8 mouse cellular contexts compared by ENCODE assay signal in the genomic region with DNA sequence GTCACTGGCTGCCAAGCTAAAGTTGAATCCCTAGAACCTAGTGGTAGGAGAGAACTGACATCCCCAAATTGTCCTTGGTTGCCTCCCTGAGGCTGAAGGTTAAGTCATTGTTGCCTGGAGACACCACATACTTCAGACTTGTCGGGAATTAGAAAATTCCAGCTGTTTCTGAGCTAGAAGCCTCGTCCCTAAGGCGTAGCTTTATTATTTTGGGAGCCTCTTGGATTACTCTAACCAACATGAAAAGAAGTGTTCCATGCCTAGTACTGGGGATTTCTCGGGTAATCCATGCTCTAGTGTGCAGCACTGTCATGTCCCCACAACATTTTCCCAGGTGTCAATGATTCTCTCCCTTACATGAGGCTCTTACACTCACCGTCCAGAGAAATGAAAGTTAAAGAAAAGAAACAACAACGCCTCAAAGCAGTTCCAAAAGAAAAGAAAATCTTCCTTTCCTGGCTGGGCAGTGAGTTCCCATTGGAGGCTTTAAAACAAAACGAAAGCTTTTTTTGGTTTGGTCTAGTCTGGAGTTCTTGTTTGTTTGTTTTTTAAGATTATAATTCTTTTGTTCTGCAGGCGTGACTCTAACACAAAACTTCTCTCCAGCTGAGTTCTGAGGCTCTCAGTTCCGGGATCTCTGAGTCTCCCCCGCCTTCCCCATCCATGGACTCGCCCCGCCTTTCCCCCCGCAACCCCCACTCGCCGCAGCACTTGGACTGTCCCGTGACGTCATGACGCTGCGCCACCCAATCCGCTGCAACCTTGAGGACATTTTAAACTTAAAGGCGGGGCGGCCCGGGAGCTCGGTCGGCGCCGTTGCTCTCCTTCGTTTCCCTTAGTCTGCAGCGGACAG. TPM values are rescaled to one million over a fixed set of nuclear protein-coding genes. Genes with fewer than 3 reads are reported as not detected.
DNase-seq lines count a peak whose midpoint lies in the region; ATAC-seq and TF ChIP-seq lines count a peak whose summit lies in the region.

Gene Cenpe (plus strand): TSS at position 733 of the 853 bp plus-strand sequence.

- H3K27ac ChIP-seq in hindbrain, embryonic 13.5 days = no peak within 1 kb of the TSS

- in situ Hi-C loops in Patski (cut with MboI; ENCODE audit: low pct_unique_long_range_greater_than_20kb) = loop anchor here (10.0 kb wide), 1 partner anchor 1897 kb away; the partner anchor contains the start of gene Ppa2

- H3K9me3 ChIP-seq in hindbrain, embryonic 13.5 days = no peaks in the 10 kb centered on the region

- CTCF ChIA-PET in Patski (lab: Charles Lee) = interaction anchor here (1.4 to 2.8 kb wide), 4 partner anchors 9 to 25 kb away, joined by 3 to 13 read pairs (median 4); no protein-coding TSS in a partner anchor

- POLR2A ChIA-PET in Patski (lab: Charles Lee) = interaction anchor here (0.6 to 1.1 kb wide), 4 partner anchors 12 to 979 kb away, joined by 3 read pairs; no protein-coding TSS in a partner anchor

- H3K4me1 ChIP-seq in hindbrain, embryonic 13.5 days (replicated peaks) = peaks cover 14% of the 10 kb centered on the region

- H3K27me3 ChIP-seq in Patski = no peaks in the 10 kb centered on the region
- no peaks in the 10 kb centered on the region for H3K27me3 ChIP-seq in hindbrain, embryonic 13.5 days

- peak; percentile 14 for TF ChIP-seq CTCF in Patski (IDR thresholded peaks at IDR 0.05)

- ATAC-seq in Patski = peak; percentile 88
- ATAC-seq in hindbrain, embryonic 13.5 days (ENCODE audit: low FRiP score) = peak; percentile 96

- H3K36me3 ChIP-seq in hindbrain, embryonic 13.5 days = 0 out of 2 replicates have a peak, but pooled peaks cover 7% of the 10 kb centered on the region

- peak within 1 kb of the TSS; percentile 78 for H3K4me2 ChIP-seq in hindbrain, embryonic 13.5 days

- peak within 1 kb of the TSS; percentile 66 for H3K9ac ChIP-seq in hindbrain, embryonic 13.5 days

- DNase-seq in Patski (ENCODE audit: low read depth, low spot score) = peak; percentile 83
- peak; percentile 94 to 96 for DNase-seq in cerebellum, postnatal 14 days
- DNase-seq in frontal cortex, postnatal 14 days (ENCODE audit: low spot score in 2 of 2) = peak; percentile 59 to 81
- peak; percentile 80 to 89 for DNase-seq in layer of hippocampus, postnatal 25 days (ENCODE audit: extremely low spot score in 1 of 2, low spot score in 1 of 2)
- peak; percentile 90 for DNase-seq in lung, postnatal 25 days (ENCODE audit: low spot score)
- peak; percentile 94 for DNase-seq in retina, embryonic 14.5 days (ENCODE audit: low spot score)
- peak; percentile 97 for DNase-seq in thymus, postnatal 4 days

- peak within 1 kb of the TSS; percentile 67 for H3K4me3 ChIP-seq in hindbrain, embryonic 13.5 days

- 5% methylated on average over 29 of the region's 29 CpGs for WGBS in hindbrain, embryonic 13.5 days

RNA-seq across cellular contexts. Expression of gene Cenpe, which starts in this region (rescaled TPM):
- 35.6 TPM for polyA plus RNA-seq in Patski (2021)
- polyA plus RNA-seq in hindbrain, embryonic 13.5 days (2015; fragmentation: Nextera tagmentation; extraction: Ambion mirVana) = 6.3 and 7.5 TPM in 2 replicates
- 1 to 10 TPM; 1.5 to 2.4 TPM for total RNA-seq in layer of hippocampus, postnatal 25 days (2021)
